Mouse (Mus musculus): Measurements from ENCODE around the gene Zfyve19. TPM values are rescaled to one million over a fixed set of nuclear protein-coding genes. Genes with fewer than 3 reads are reported as not detected.

Gene Zfyve19
- polyA plus RNA-seq, 1 experiment: 46.7 TPM

DNA sequence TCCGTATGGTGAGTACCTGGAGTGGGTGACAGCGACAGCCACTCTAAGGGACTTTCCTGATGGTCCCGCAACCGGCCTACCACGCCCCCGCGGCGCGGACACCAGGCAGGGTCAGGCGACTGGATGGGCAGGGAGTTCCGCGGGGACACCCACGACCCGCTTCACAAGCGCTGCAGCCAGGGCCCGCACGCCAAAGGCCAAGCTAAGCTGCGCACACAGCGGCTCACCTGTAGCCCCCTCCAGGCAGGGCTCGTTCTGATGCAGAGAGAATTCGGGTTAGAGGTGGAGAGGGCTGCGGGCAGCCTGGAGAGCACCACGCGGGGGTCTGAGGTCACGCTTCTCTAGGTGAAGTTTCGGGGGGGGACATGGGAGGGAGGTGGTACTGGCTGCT, 40.6 kb upstream of the Zfyve19 start:
- WGBS: 5% methylated on average over 26 of the region's 26 CpGs
- H3K36me3 ChIP-seq (ENCODE audit: control insufficient read depth, insufficient read depth, low read length): no peaks in the 10 kb centered on the region; the same call in 1 of the 2 replicates
- peaks cover 16% of the 10 kb centered on the region for H3K4me1 ChIP-seq (ENCODE audit: control insufficient read depth, insufficient read depth, insufficient read length, low read length)
- H3K27me3 ChIP-seq (ENCODE audit: control insufficient read depth, insufficient read depth, low read length): no peaks in the 10 kb centered on the region
- TF ChIP-seq POLR2A (IDR thresholded peaks at IDR 0.05; ENCODE audit: low read depth, low read length): no peak
- TF ChIP-seq CTCF (IDR thresholded peaks at IDR 0.05; ENCODE audit: extremely low read depth, insufficient read length, insufficient replicate concordance, low read depth, low read length): no peak
- H3K4me3 ChIP-seq (ENCODE audit: low read depth, low read length): peak overlapping the region; percentile 68
- H3K27ac ChIP-seq (ENCODE audit: insufficient read depth, low read depth, low read length): peak overlapping the region; percentile 11; the same call in 1 of the 2 replicates

DNA sequence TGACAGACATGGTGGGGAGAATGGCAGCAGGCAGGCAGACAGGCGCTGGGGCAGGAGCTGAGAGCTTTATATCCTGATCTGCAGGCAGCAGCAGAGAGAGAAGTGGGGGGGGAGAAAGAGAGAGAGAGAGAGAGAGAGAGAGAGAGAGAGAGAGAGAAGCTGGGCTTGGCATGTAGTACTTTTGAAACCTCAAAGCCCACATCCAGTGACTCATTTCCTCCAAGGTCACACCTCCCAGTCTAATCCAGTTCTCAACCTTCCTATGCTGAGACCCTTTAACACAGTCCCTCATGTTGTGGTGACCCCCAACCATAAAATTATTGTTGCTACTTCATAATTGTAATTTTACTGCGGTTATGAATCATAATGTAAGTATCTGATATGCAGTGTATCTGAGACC, 38.1 kb upstream of the Zfyve19 start:
- Histone ChIP-seq H3K27me3 (ENCODE audit: control insufficient read depth, insufficient read depth, low read length) (no peaks in the 10 kb centered on the region), H3K4me1 (ENCODE audit: control insufficient read depth, insufficient read depth, insufficient read length, low read length) (peaks cover 39% of the 10 kb centered on the region), H3K27ac (ENCODE audit: insufficient read depth, low read depth, low read length) (no peak overlapping the region), H3K36me3 (ENCODE audit: control insufficient read depth, insufficient read depth, low read length) (no peaks in the 10 kb centered on the region; the same call in 1 of the 2 replicates), H3K4me3 (ENCODE audit: low read depth, low read length) (no peak overlapping the region)
- 91% methylated on average over 2 of the region's 2 CpGs for WGBS
- TF ChIP-seq CTCF (IDR thresholded peaks at IDR 0.05; ENCODE audit: extremely low read depth, insufficient read length, insufficient replicate concordance, low read depth, low read length) (no peak), POLR2A (IDR thresholded peaks at IDR 0.05; ENCODE audit: low read depth, low read length) (no peak)

GRCm38 (mm10) chr2:119171574-119171973, 36.8 kb upstream of the Zfyve19 start:
- no peaks in the 10 kb centered on the region; the same call in 1 of the 2 replicates for H3K36me3 ChIP-seq (ENCODE audit: control insufficient read depth, insufficient read depth, low read length)
- TF ChIP-seq CTCF (IDR thresholded peaks at IDR 0.05; ENCODE audit: extremely low read depth, insufficient read length, insufficient replicate concordance, low read depth, low read length) (no peak), POLR2A (IDR thresholded peaks at IDR 0.05; ENCODE audit: low read depth, low read length) (no peak)
- no peaks in the 10 kb centered on the region for H3K27me3 ChIP-seq (ENCODE audit: control insufficient read depth, insufficient read depth, low read length)
- 84% methylated on average over 8 of the region's 8 CpGs for WGBS
- H3K4me3 ChIP-seq (ENCODE audit: low read depth, low read length): no peak overlapping the region
- H3K27ac ChIP-seq (ENCODE audit: insufficient read depth, low read depth, low read length): no peak overlapping the region
- H3K4me1 ChIP-seq (ENCODE audit: control insufficient read depth, insufficient read depth, insufficient read length, low read length): peaks cover 46% of the 10 kb centered on the region

DNA sequence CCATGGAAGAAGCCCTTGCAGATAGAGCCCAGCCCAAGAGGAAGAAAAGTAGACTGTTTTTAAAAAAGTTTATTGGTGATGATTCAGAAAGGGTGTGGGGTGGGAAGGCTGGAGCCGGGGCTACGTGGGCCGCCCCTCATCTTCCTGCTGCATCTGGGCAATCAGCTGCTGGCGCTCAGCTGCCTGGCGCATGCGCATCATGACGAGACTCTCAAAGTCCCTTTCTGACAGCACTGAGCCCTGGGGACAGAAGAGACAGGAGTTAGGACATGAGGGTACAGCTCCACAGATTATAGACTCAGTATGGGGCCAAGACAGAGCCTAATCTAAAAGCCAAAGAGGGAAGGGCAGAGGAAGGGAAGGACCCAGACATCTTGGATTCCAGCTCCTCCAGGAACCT, 36.0 kb upstream of the Zfyve19 start:
- H3K36me3 ChIP-seq (ENCODE audit: control insufficient read depth, insufficient read depth, low read length): no peaks in the 10 kb centered on the region; the same call in 1 of the 2 replicates
- no peak overlapping the region for H3K27ac ChIP-seq (ENCODE audit: insufficient read depth, low read depth, low read length)

DNA sequence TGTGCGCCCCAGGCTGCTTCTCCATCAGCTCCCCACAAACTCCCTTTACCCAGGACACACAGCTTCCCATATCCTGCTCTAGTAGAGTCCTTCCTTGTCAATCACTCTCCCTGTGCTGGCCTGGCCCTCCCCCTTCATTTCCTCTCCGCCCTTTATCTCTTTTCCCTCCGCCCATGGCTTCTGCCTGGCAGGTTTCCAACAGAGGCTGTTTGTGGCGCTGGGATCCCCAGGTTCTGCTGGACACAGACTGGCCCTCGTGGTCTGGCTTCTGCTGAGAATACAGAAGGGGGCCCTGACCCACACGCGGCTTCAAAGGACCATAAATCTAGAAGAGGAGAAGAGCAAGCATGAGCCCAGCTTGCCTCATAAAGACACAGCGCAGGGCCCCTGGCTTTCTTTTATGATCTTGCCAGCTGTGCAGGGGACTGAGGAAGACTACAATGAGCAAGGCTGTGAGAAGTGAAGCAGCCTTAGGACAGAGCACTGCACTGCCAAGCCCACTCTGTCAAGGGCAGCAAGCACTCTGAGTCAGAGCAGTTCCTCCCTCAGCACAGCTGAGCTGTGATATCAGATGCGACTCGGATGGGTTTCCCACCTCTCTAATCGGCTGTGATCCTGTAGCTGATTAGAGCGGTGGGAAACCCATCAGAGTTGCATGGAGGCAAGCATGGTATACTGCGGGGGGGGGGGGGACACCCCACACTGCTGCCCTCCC, 35.4 kb upstream of the Zfyve19 start:
- H3K27ac ChIP-seq (ENCODE audit: insufficient read depth, low read depth, low read length): no peak overlapping the region
- H3K4me3 ChIP-seq (ENCODE audit: low read depth, low read length): no peak overlapping the region
- H3K27me3 ChIP-seq (ENCODE audit: control insufficient read depth, insufficient read depth, low read length): no peaks in the 10 kb centered on the region
- TF ChIP-seq CTCF (IDR thresholded peaks at IDR 0.05; ENCODE audit: extremely low read depth, insufficient read length, insufficient replicate concordance, low read depth, low read length): no peak
- TF ChIP-seq POLR2A (IDR thresholded peaks at IDR 0.05; ENCODE audit: low read depth, low read length): no peak
- H3K36me3 ChIP-seq (ENCODE audit: control insufficient read depth, insufficient read depth, low read length): no peaks in the 10 kb centered on the region; the same call in 1 of the 2 replicates
- WGBS: 20% methylated on average over 13 of the region's 13 CpGs
- peaks cover 36% of the 10 kb centered on the region for H3K4me1 ChIP-seq (ENCODE audit: control insufficient read depth, insufficient read depth, insufficient read length, low read length)

More for the DNA sequence above, 36.0 kb upstream of the Zfyve19 start:
- H3K4me1 ChIP-seq (ENCODE audit: control insufficient read depth, insufficient read depth, insufficient read length, low read length): peaks cover 40% of the 10 kb centered on the region
- no peak overlapping the region for H3K4me3 ChIP-seq (ENCODE audit: low read depth, low read length)
- TF ChIP-seq CTCF (IDR thresholded peaks at IDR 0.05; ENCODE audit: extremely low read depth, insufficient read length, insufficient replicate concordance, low read depth, low read length) (no peak), POLR2A (IDR thresholded peaks at IDR 0.05; ENCODE audit: low read depth, low read length) (no peak)
- no peaks in the 10 kb centered on the region for H3K27me3 ChIP-seq (ENCODE audit: control insufficient read depth, insufficient read depth, low read length)
- 83% methylated on average over 7 of the region's 7 CpGs for WGBS

DNA sequence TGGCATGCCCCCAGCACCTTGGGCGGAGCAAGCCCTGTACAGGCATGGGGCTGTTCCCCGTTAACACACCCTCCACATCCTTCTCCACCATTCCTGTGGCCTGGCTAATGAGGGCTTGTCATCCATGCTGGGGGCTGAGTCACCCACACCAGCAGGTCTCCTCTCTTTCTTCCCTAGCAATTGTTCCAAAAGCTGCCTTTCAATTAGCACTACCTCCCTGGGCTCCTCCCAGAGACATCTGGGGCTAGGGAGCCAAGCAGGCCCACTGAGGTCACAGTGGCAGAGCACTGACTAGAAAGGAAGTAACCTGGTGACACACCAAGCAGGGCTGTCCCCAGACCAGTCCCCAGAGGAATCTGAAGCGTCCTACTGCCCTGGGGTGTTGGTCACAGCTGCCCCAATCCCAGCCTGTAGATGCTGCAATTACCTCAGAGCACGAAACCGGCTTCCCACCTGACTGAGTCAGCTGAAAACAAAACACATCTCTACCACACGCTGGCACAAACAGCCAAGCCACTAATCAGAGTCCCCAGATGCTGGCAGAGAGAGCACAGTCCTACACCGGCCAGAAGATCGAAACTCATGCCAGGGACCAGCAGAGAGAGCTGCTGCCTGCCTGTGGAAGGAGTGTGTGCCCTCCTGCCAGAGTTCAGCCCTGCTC, 34.3 kb upstream of the Zfyve19 start, which contains the start of gene Gm14137:
Gm14137 (plus strand) TSS at position 519 of the 661 bp plus-strand sequence.
- Histone ChIP-seq H3K27me3 (ENCODE audit: control insufficient read depth, insufficient read depth, low read length) (no peaks in the 10 kb centered on the region), H3K36me3 (ENCODE audit: control insufficient read depth, insufficient read depth, low read length) (peaks cover 6% of the 10 kb centered on the region), H3K4me1 (ENCODE audit: control insufficient read depth, insufficient read depth, insufficient read length, low read length) (peaks cover 36% of the 10 kb centered on the region), H3K4me3 (ENCODE audit: low read depth, low read length) (no peak within 1 kb of the TSS), H3K27ac (ENCODE audit: insufficient read depth, low read depth, low read length) (peak within 1 kb of the TSS; percentile 69; the same call in 1 of the 2 replicates)
- 60% methylated on average over 8 of the region's 8 CpGs for WGBS
- no peak for TF ChIP-seq POLR2A (IDR thresholded peaks at IDR 0.05; ENCODE audit: low read depth, low read length)
- TF ChIP-seq CTCF (IDR thresholded peaks at IDR 0.05; ENCODE audit: extremely low read depth, insufficient read length, insufficient replicate concordance, low read depth, low read length): no peak

- H3K36me3 ChIP-seq (ENCODE audit: control insufficient read depth, insufficient read depth, low read length): peaks cover 6% of the 10 kb centered on the region
- WGBS: 90% methylated on average over 14 of the region's 14 CpGs
- H3K4me1 ChIP-seq (ENCODE audit: control insufficient read depth, insufficient read depth, insufficient read length, low read length): peaks cover 36% of the 10 kb centered on the region
- no peaks in the 10 kb centered on the region for H3K27me3 ChIP-seq (ENCODE audit: control insufficient read depth, insufficient read depth, low read length)
- no peak overlapping the region for H3K27ac ChIP-seq (ENCODE audit: insufficient read depth, low read depth, low read length)
- TF ChIP-seq POLR2A (IDR thresholded peaks at IDR 0.05; ENCODE audit: low read depth, low read length): no peak
- TF ChIP-seq CTCF (IDR thresholded peaks at IDR 0.05; ENCODE audit: extremely low read depth, insufficient read length, insufficient replicate concordance, low read depth, low read length): no peak
- H3K4me3 ChIP-seq (ENCODE audit: low read depth, low read length): no peak overlapping the region
These were observed 33.6 kb upstream of the Zfyve19 start for GRCm38 (mm10) chr2:119174866-119175265.

All from small intestine, adult 2 months (tissue).